Mouse (Mus musculus) erythroblast, embryonic 14.5 days (primary cell): ENCODE data around the gene Hist1h2bn.

Experiments used
- GATA1 ChIP-seq: IDR thresholded peaks from 2 replicates; pipeline ENCODE4 v1.6.1; 2012; ENCODE audit warnings: low read length, inconsistent platforms, mixed read lengths
- TAL1 ChIP-seq: IDR thresholded peaks from 3 replicates; pipeline ENCODE4 v1.6.1; 2012; ENCODE audit warnings: low read length, inconsistent platforms, mixed read lengths

- TF ChIP-seq TAL1, result no peak
- TF ChIP-seq GATA1, result no peak
Measured at GRCm38 (mm10) chr13:21715131-21715863, 38.6 kb upstream of the Hist1h2bn start.
